Mouse (Mus musculus): ENCODE measurements at regions not wholly inside any gene's neighbourhood (a gene's known extent, or its start where the extent isn't known, plus 50 kb on each side); places are given as distances from the start of the nearest gene placed in this dataset.

GRCm38 (mm10) chr3:39253076-39253475 is 366.3 kb downstream of the Fat4 start:
- DNase-seq (ENCODE audit: low spot score), result no peak
- Histone ChIP-seq H3K27ac (replicated peaks) (no peak overlapping the region), H3K4me3 (no peak overlapping the region), H3K27me3 (replicated peaks; ENCODE audit: low read depth, poor library complexity, severe bottlenecking) (no peaks in the 10 kb centered on the region), H3K4me1 (no peaks in the 10 kb centered on the region), H3K36me3 (replicated peaks) (no peaks in the 10 kb centered on the region), H3K9me3 (no peaks in the 10 kb centered on the region)
- 63% methylated on average over 1 of the region's 1 CpGs for WGBS

DNA sequence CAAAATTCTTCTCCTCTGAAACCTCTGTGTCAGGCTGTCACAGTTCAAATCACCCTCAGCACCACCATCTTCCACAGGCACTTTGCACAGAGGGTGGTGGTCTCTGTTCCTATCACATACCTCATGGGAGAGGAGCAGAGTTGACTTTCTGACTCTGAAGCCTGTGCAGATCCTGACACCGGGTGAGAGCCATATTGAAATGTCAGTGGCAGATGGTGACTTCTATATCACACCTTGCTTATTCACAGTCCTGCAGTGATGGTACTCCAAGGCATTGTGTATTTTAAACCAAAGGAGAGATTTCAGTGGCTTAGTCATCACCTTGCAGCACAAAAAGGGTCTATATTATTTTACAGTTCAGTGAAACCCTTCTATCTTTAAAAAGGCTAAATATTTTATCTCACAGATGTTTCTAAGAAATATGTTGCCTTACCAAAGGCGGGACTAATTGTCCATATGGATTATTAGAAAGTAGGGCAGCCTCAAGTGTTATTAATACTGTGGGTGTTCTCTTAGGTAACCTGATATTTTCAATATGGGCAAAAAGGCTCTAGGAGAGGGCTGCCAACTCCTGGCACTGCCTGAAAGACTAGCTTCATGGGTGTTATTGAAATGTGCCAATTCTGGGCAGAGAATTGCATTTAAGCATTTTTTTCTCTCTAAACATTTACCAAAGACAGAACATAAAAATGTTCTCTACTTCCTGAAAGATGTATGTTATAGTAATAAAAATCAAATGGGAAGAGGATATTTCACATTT is 378.1 kb downstream of the Fat4 start:
- Histone ChIP-seq H3K9me3 (no peaks in the 10 kb centered on the region), H3K4me1 (no peaks in the 10 kb centered on the region), H3K27ac (replicated peaks) (no peak overlapping the region), H3K27me3 (replicated peaks; ENCODE audit: low read depth, poor library complexity, severe bottlenecking) (no peaks in the 10 kb centered on the region), H3K36me3 (replicated peaks) (no peaks in the 10 kb centered on the region), H3K4me3 (no peak overlapping the region)
- WGBS, result 82% methylated on average over 2 of the region's 2 CpGs
- DNase-seq (ENCODE audit: low spot score), result no peak

DNA sequence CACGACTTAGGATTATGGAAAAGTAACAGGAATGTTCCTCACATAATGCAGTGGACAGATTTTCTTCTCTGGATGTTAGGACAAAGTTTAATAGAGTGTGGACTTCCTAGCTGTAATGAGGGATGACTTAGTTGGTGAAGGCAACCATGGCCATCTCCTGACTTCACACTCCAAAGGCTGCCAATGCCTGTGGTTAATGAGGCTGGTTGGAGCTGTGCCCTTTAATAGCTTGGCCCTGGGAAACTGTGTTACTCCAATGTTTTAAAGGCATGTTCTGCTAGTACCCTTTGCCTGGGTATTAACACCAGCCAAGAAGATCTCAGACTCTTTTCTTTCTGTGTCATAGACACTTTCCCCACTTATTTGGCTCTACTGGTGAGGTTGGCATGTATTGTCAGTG is 378.9 kb downstream of the Fat4 start:
- 96% methylated on average over 1 of the region's 1 CpGs for WGBS
- H3K27ac ChIP-seq (replicated peaks), result no peak overlapping the region
- H3K4me1 ChIP-seq, result no peaks in the 10 kb centered on the region
- no peaks in the 10 kb centered on the region for H3K9me3 ChIP-seq
- H3K27me3 ChIP-seq (replicated peaks; ENCODE audit: low read depth, poor library complexity, severe bottlenecking), result no peaks in the 10 kb centered on the region
- DNase-seq (ENCODE audit: low spot score), result no peak
- no peaks in the 10 kb centered on the region for H3K36me3 ChIP-seq (replicated peaks)
- no peak overlapping the region for H3K4me3 ChIP-seq

DNA sequence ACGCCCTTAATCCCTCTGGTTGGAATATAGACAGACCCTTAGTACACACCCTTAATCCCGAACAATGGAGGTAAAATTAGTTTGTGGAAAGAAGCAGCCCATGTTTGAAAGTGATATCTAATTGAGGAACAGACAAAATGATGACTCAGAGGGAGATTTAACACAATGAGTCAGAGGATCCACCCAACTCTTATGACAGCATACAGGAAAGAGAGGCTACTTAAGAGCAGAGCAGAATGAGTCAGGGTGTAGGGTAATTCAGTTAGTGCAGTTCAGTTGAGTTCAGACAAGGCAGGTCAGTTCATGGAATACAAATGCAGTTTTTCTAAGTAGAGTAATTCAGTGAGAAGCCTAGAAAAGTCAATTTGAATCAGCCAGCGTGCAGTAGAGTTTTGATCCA is 382.6 kb downstream of the Fat4 start:
- no peak overlapping the region for H3K27ac ChIP-seq (replicated peaks)
- H3K27me3 ChIP-seq (replicated peaks; ENCODE audit: low read depth, poor library complexity, severe bottlenecking), result no peaks in the 10 kb centered on the region
- no peaks in the 10 kb centered on the region for H3K4me1 ChIP-seq
- no peak for DNase-seq (ENCODE audit: low spot score)
- no peaks in the 10 kb centered on the region for H3K9me3 ChIP-seq
- no peak overlapping the region for H3K4me3 ChIP-seq
- no peaks in the 10 kb centered on the region for H3K36me3 ChIP-seq (replicated peaks)
- 84% methylated on average over 3 of the region's 3 CpGs for WGBS

DNA sequence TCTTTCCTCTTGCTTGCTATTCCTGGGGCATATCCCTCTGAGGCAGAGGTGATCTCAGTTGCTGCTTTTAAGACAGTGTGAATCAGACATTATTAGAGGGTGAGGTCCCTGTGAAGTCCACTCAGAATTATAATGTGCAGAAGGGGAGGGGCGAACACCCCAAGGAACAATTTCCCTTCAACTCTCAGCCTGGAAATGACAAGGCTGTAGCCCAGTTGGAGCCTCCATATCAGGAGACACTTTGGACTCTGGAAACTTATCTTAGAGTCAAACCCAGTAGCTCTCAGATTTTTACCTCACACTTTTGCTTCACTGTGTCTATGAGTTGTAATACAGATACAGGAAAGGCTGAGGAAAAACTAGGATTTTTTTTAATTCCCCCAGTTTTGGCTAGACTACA is 385.9 kb downstream of the Fat4 start:
- Histone ChIP-seq H3K4me1 (no peaks in the 10 kb centered on the region), H3K9me3 (no peaks in the 10 kb centered on the region), H3K27me3 (replicated peaks; ENCODE audit: low read depth, poor library complexity, severe bottlenecking) (no peaks in the 10 kb centered on the region), H3K36me3 (replicated peaks) (no peaks in the 10 kb centered on the region), H3K4me3 (no peak overlapping the region), H3K27ac (replicated peaks) (no peak overlapping the region)
- 86% methylated on average over 1 of the region's 1 CpGs for WGBS
- DNase-seq (ENCODE audit: low spot score), result no peak

- Histone ChIP-seq H3K27ac (replicated peaks) (no peak overlapping the region), H3K36me3 (replicated peaks) (no peaks in the 10 kb centered on the region), H3K9me3 (no peaks in the 10 kb centered on the region), H3K4me3 (no peak overlapping the region), H3K4me1 (no peaks in the 10 kb centered on the region), H3K27me3 (replicated peaks; ENCODE audit: low read depth, poor library complexity, severe bottlenecking) (no peaks in the 10 kb centered on the region)
- DNase-seq (ENCODE audit: low spot score), result no peak
- WGBS, result 82% methylated on average over 4 of the region's 4 CpGs
Measured at GRCm38 (mm10) chr3:39276897-39277296, 390.2 kb downstream of the Fat4 start.

- Histone ChIP-seq H3K27me3 (replicated peaks; ENCODE audit: low read depth, poor library complexity, severe bottlenecking) (no peaks in the 10 kb centered on the region), H3K4me3 (no peak overlapping the region), H3K4me1 (no peaks in the 10 kb centered on the region), H3K9me3 (no peaks in the 10 kb centered on the region), H3K27ac (replicated peaks) (no peak overlapping the region), H3K36me3 (replicated peaks) (no peaks in the 10 kb centered on the region)
- WGBS, result 83% methylated on average over 6 of the region's 6 CpGs
- DNase-seq (ENCODE audit: low spot score), result no peak
Measured at GRCm38 (mm10) chr3:39277310-39277709, 390.6 kb downstream of the Fat4 start.

DNA sequence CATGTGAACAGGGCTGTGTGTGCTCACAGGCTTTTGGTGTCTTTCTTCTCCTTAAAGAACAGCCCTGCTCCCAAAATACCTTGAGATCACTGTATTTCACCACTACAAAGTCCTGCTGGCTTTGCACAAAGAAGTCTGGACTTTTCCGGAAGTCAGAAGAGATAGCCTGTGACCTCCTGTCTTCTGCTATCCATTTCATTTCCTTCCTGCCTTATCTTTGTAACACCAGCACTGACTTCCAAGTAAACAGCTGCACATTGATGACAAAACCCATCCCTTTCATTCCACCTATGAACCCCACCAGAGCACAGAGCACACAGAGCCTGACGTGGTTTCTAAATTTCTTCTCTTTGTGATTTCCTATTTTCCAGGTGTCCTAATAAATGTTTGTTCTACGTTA is 408.5 kb downstream of the Fat4 start:
- no peaks in the 10 kb centered on the region for H3K36me3 ChIP-seq (replicated peaks)
- H3K27me3 ChIP-seq (replicated peaks; ENCODE audit: low read depth, poor library complexity, severe bottlenecking), result no peaks in the 10 kb centered on the region
- no peak overlapping the region for H3K4me3 ChIP-seq
- DNase-seq (ENCODE audit: low spot score), result no peak
- no peaks in the 10 kb centered on the region for H3K9me3 ChIP-seq
- no peaks in the 10 kb centered on the region for H3K4me1 ChIP-seq
- WGBS, result 82% methylated on average over 3 of the region's 3 CpGs
- H3K27ac ChIP-seq (replicated peaks), result no peak overlapping the region

DNA sequence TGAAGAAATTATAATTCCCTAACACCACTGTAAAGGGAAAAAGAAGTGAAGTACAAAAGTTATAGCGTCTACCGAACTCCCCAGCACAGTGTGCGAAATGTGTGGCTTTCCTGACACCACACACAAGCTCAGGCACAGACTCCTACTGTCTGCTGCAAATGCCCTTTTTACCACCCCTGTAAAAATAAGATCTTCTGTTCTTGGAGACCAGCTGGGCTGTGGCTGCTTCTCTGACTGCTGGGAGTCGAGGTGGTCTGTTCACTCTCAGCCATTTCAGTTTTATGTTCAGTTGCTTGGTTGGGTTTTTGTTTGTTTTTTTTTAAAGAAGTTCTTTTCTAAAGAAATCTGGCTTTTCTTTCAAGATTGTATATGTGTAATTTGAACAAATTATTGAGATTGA is 409.5 kb downstream of the Fat4 start:
- H3K9me3 ChIP-seq, result no peaks in the 10 kb centered on the region
- H3K4me1 ChIP-seq, result no peaks in the 10 kb centered on the region
- 82% methylated on average over 4 of the region's 4 CpGs for WGBS
- no peak overlapping the region for H3K27ac ChIP-seq (replicated peaks)
- DNase-seq (ENCODE audit: low spot score), result no peak
- no peaks in the 10 kb centered on the region for H3K36me3 ChIP-seq (replicated peaks)
- no peak overlapping the region for H3K4me3 ChIP-seq
- no peaks in the 10 kb centered on the region for H3K27me3 ChIP-seq (replicated peaks; ENCODE audit: low read depth, poor library complexity, severe bottlenecking)

GRCm38 (mm10) chr3:39309487-39309886 is 422.7 kb downstream of the Fat4 start:
- H3K9me3 ChIP-seq, result no peaks in the 10 kb centered on the region
- H3K27me3 ChIP-seq (replicated peaks; ENCODE audit: low read depth, poor library complexity, severe bottlenecking), result no peaks in the 10 kb centered on the region
- no peak overlapping the region for H3K27ac ChIP-seq (replicated peaks)
- DNase-seq (ENCODE audit: low spot score), result no peak
- no peaks in the 10 kb centered on the region for H3K4me1 ChIP-seq
- WGBS, result 83% methylated on average over 1 of the region's 1 CpGs
- H3K4me3 ChIP-seq, result no peak overlapping the region
- H3K36me3 ChIP-seq (replicated peaks), result no peaks in the 10 kb centered on the region

- H3K9me3 ChIP-seq, result no peaks in the 10 kb centered on the region
- no peak overlapping the region for H3K27ac ChIP-seq (replicated peaks)
- no peaks in the 10 kb centered on the region for H3K27me3 ChIP-seq (replicated peaks; ENCODE audit: low read depth, poor library complexity, severe bottlenecking)
- WGBS, result 77% methylated on average over 4 of the region's 4 CpGs
- H3K4me3 ChIP-seq, result no peak overlapping the region
- no peaks in the 10 kb centered on the region for H3K4me1 ChIP-seq
- no peak for DNase-seq (ENCODE audit: low spot score)
- H3K36me3 ChIP-seq (replicated peaks), result no peaks in the 10 kb centered on the region
Measured at GRCm38 (mm10) chr3:39313563-39313962, 426.8 kb downstream of the Fat4 start.

DNA sequence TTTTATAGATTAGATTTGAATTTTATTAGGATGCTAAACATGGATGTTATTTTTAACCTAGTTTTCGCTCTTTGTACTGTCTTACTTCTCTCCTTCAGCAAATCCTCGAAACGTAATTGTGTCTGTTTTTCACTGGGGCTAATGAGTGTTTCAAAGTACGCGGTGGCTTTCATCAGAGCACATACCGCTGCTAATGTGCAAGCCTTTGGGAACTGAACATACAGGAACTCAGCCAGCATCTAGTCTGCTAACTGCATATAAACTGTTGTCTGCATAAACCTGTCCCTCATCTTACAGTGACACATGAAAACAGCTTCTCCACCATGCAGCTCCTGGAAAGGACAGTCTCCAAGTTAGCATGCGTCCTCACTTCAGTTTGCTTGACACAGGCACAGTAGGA is 434.1 kb downstream of the Fat4 start:
- no peak overlapping the region for H3K27ac ChIP-seq (replicated peaks)
- H3K9me3 ChIP-seq, result no peaks in the 10 kb centered on the region
- 83% methylated on average over 7 of the region's 7 CpGs for WGBS
- H3K36me3 ChIP-seq (replicated peaks), result no peaks in the 10 kb centered on the region
- H3K4me3 ChIP-seq, result no peak overlapping the region
- H3K4me1 ChIP-seq, result peaks cover 7% of the 10 kb centered on the region; the same call in 1 of the 2 replicates
- DNase-seq (ENCODE audit: low spot score), result no peak
- H3K27me3 ChIP-seq (replicated peaks; ENCODE audit: low read depth, poor library complexity, severe bottlenecking), result no peaks in the 10 kb centered on the region

DNA sequence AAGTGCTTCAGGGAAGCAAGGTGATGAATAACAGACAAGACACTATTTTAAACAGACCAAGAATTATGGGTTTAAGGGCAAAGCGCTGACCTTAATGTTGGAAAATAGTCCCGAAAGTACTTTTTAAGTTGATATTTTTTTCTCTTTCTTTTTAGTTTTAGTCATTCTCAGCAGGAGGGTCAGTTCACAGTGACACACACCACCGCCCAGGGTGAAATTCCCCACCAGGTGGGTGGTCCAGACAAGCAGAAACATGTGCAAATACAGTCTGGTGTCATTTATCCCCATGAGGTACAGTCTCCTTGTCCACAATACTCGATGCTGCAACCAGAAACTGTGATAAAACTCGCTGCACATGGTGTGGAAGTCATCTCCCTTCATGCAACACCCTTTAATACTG is 435.5 kb downstream of the Fat4 start:
- Histone ChIP-seq H3K9me3 (no peaks in the 10 kb centered on the region), H3K27me3 (replicated peaks; ENCODE audit: low read depth, poor library complexity, severe bottlenecking) (no peaks in the 10 kb centered on the region), H3K4me1 (peaks cover 7% of the 10 kb centered on the region; the same call in 1 of the 2 replicates), H3K36me3 (replicated peaks) (no peaks in the 10 kb centered on the region), H3K27ac (replicated peaks) (no peak overlapping the region), H3K4me3 (no peak overlapping the region)
- peak; percentile 47 for DNase-seq (ENCODE audit: low spot score)
- WGBS, result 56% methylated on average over 5 of the region's 5 CpGs

All from embryonic facial prominence, embryonic 10.5 days (tissue).